Mouse (Mus musculus): ENCODE results near the gene Atg4c. TPM values are rescaled to one million over a fixed set of nuclear protein-coding genes. Genes with fewer than 3 reads are reported as not detected.

Gene Atg4c
- total and polyA plus RNA-seq, 2 experiments from 2014 or later: 6.2 to 15.2 TPM

GRCm38 (mm10) chr4:99160414-99160813, 33.3 kb upstream of the Atg4c start:
- H3K27ac ChIP-seq (ENCODE audit: low read depth): no peak overlapping the region
- TF ChIP-seq CTCF (IDR thresholded peaks at IDR 0.05; ENCODE audit: low read depth): no peak
- no peak for TF ChIP-seq EP300 (IDR thresholded peaks at IDR 0.05; ENCODE audit: low read depth)
- H3K27me3 ChIP-seq (ENCODE audit: control insufficient read depth, insufficient read depth, low read length): peaks cover 15% of the 10 kb centered on the region; the same call in 1 of the 2 replicates
- H3K9ac ChIP-seq (replicated peaks; ENCODE audit: low read depth, low read length): no peak overlapping the region
- WGBS: 44% methylated on average over 2 of the region's 3 CpGs
- no peak for ATAC-seq (ENCODE audit: insufficient read depth, low read depth)
- no peak for DNase-seq (ENCODE audit: low spot score)
- H3K4me2 ChIP-seq (ENCODE audit: low read depth, low read length): no peak overlapping the region
- H3K36me3 ChIP-seq (replicated peaks; ENCODE audit: control insufficient read depth, insufficient read depth, low read length): no peaks in the 10 kb centered on the region
- no peaks in the 10 kb centered on the region for H3K4me1 ChIP-seq (ENCODE audit: control insufficient read depth, insufficient read depth)
- H3K4me3 ChIP-seq (ENCODE audit: low read depth, low read length): no peak overlapping the region
- no peaks in the 10 kb centered on the region for H3K9me3 ChIP-seq (replicated peaks; ENCODE audit: control insufficient read depth, low read length)

GRCm38 (mm10) chr4:99160899-99161298, 32.8 kb upstream of the Atg4c start:
- DNase-seq (ENCODE audit: low spot score) (no peak), ATAC-seq (ENCODE audit: insufficient read depth, low read depth) (no peak)
- 63% methylated on average over 5 of the region's 5 CpGs for WGBS
- Histone ChIP-seq H3K27me3 (ENCODE audit: control insufficient read depth, insufficient read depth, low read length) (peaks cover 14% of the 10 kb centered on the region; the same call in 1 of the 2 replicates), H3K9ac (replicated peaks; ENCODE audit: low read depth, low read length) (no peak overlapping the region), H3K36me3 (replicated peaks; ENCODE audit: control insufficient read depth, insufficient read depth, low read length) (no peaks in the 10 kb centered on the region), H3K4me2 (ENCODE audit: low read depth, low read length) (no peak overlapping the region), H3K27ac (ENCODE audit: low read depth) (no peak overlapping the region), H3K4me3 (ENCODE audit: low read depth, low read length) (no peak overlapping the region), H3K4me1 (ENCODE audit: control insufficient read depth, insufficient read depth) (no peaks in the 10 kb centered on the region), H3K9me3 (replicated peaks; ENCODE audit: control insufficient read depth, low read length) (no peaks in the 10 kb centered on the region)
- TF ChIP-seq EP300 (IDR thresholded peaks at IDR 0.05; ENCODE audit: low read depth) (no peak), CTCF (IDR thresholded peaks at IDR 0.05; ENCODE audit: low read depth) (no peak)

- TF ChIP-seq CTCF (IDR thresholded peaks at IDR 0.05; ENCODE audit: low read depth) (no peak), EP300 (IDR thresholded peaks at IDR 0.05; ENCODE audit: low read depth) (no peak)
- WGBS: 17% methylated on average over 6 of the region's 6 CpGs
- H3K9ac ChIP-seq (replicated peaks; ENCODE audit: low read depth, low read length): no peak overlapping the region
- no peaks in the 10 kb centered on the region for H3K9me3 ChIP-seq (replicated peaks; ENCODE audit: control insufficient read depth, low read length)
- H3K4me2 ChIP-seq (ENCODE audit: low read depth, low read length): peak overlapping the region; percentile 30; the same call in 1 of the 2 replicates
- no peaks in the 10 kb centered on the region for H3K36me3 ChIP-seq (replicated peaks; ENCODE audit: control insufficient read depth, insufficient read depth, low read length)
- DNase-seq (ENCODE audit: low spot score) (peak; percentile 18), ATAC-seq (ENCODE audit: insufficient read depth, low read depth) (no peak)
- peak overlapping the region; percentile 57 for H3K27ac ChIP-seq (ENCODE audit: low read depth)
- H3K4me1 ChIP-seq (ENCODE audit: control insufficient read depth, insufficient read depth): no peaks in the 10 kb centered on the region
- peaks cover 12% of the 10 kb centered on the region; the same call in 1 of the 2 replicates for H3K27me3 ChIP-seq (ENCODE audit: control insufficient read depth, insufficient read depth, low read length)
- no peak overlapping the region for H3K4me3 ChIP-seq (ENCODE audit: low read depth, low read length)
These were observed 32.2 kb upstream of the Atg4c start for GRCm38 (mm10) chr4:99161457-99161971.

- H3K36me3 ChIP-seq (replicated peaks; ENCODE audit: control insufficient read depth, insufficient read depth, low read length): no peaks in the 10 kb centered on the region
- TF ChIP-seq EP300 (IDR thresholded peaks at IDR 0.05; ENCODE audit: low read depth) (no peak), CTCF (IDR thresholded peaks at IDR 0.05; ENCODE audit: low read depth) (no peak)
- WGBS: 53% methylated on average over 9 of the region's 9 CpGs
- no peak for ATAC-seq (ENCODE audit: insufficient read depth, low read depth)
- DNase-seq (ENCODE audit: low spot score): no peak
- peak overlapping the region; percentile 16; the same call in 1 of the 2 replicates for H3K4me2 ChIP-seq (ENCODE audit: low read depth, low read length)
- no peaks in the 10 kb centered on the region for H3K4me1 ChIP-seq (ENCODE audit: control insufficient read depth, insufficient read depth)
- H3K27ac ChIP-seq (ENCODE audit: low read depth): no peak overlapping the region
- H3K27me3 ChIP-seq (ENCODE audit: control insufficient read depth, insufficient read depth, low read length): peaks cover 12% of the 10 kb centered on the region; the same call in 1 of the 2 replicates
- no peak overlapping the region for H3K4me3 ChIP-seq (ENCODE audit: low read depth, low read length)
- no peak overlapping the region for H3K9ac ChIP-seq (replicated peaks; ENCODE audit: low read depth, low read length)
- no peaks in the 10 kb centered on the region for H3K9me3 ChIP-seq (replicated peaks; ENCODE audit: control insufficient read depth, low read length)
These were observed 30.7 kb upstream of the Atg4c start for GRCm38 (mm10) chr4:99163001-99163400.

GRCm38 (mm10) chr4:99163547-99163946, 30.2 kb upstream of the Atg4c start:
- Histone ChIP-seq H3K9ac (replicated peaks; ENCODE audit: low read depth, low read length) (no peak overlapping the region), H3K4me3 (ENCODE audit: low read depth, low read length) (no peak overlapping the region), H3K27me3 (ENCODE audit: control insufficient read depth, insufficient read depth, low read length) (peaks cover 10% of the 10 kb centered on the region; the same call in 1 of the 2 replicates), H3K36me3 (replicated peaks; ENCODE audit: control insufficient read depth, insufficient read depth, low read length) (no peaks in the 10 kb centered on the region), H3K4me2 (ENCODE audit: low read depth, low read length) (no peak overlapping the region; the same call in 1 of the 2 replicates), H3K4me1 (ENCODE audit: control insufficient read depth, insufficient read depth) (no peaks in the 10 kb centered on the region), H3K9me3 (replicated peaks; ENCODE audit: control insufficient read depth, low read length) (no peaks in the 10 kb centered on the region), H3K27ac (ENCODE audit: low read depth) (no peak overlapping the region)
- no peak for TF ChIP-seq EP300 (IDR thresholded peaks at IDR 0.05; ENCODE audit: low read depth)
- TF ChIP-seq CTCF (IDR thresholded peaks at IDR 0.05; ENCODE audit: low read depth): no peak
- ATAC-seq (ENCODE audit: insufficient read depth, low read depth) (peak; percentile 27; the same call in 1 of the 2 replicates), DNase-seq (ENCODE audit: low spot score) (peak; percentile 51)
- 17% methylated on average over 4 of the region's 4 CpGs for WGBS

GRCm38 (mm10) chr4:99168869-99169268, 24.9 kb upstream of the Atg4c start:
- no peak overlapping the region for H3K4me2 ChIP-seq (ENCODE audit: low read depth, low read length)
- 85% methylated on average over 5 of the region's 5 CpGs for WGBS

More at GRCm38 (mm10) chr4:99168869-99169268, 24.9 kb upstream of the Atg4c start:
- Histone ChIP-seq H3K9ac (replicated peaks; ENCODE audit: low read depth, low read length) (no peak overlapping the region), H3K4me1 (ENCODE audit: control insufficient read depth, insufficient read depth) (no peaks in the 10 kb centered on the region), H3K27ac (ENCODE audit: low read depth) (no peak overlapping the region), H3K4me3 (ENCODE audit: low read depth, low read length) (no peak overlapping the region), H3K9me3 (replicated peaks; ENCODE audit: control insufficient read depth, low read length) (no peaks in the 10 kb centered on the region), H3K36me3 (replicated peaks; ENCODE audit: control insufficient read depth, insufficient read depth, low read length) (no peaks in the 10 kb centered on the region), H3K27me3 (ENCODE audit: control insufficient read depth, insufficient read depth, low read length) (0 out of 2 replicates have a peak, but pooled peaks cover 5% of the 10 kb centered on the region)
- no peak for ATAC-seq (ENCODE audit: insufficient read depth, low read depth)
- DNase-seq (ENCODE audit: low spot score): no peak
- TF ChIP-seq CTCF (IDR thresholded peaks at IDR 0.05; ENCODE audit: low read depth) (no peak), EP300 (IDR thresholded peaks at IDR 0.05; ENCODE audit: low read depth) (no peak)
